Mouse (Mus musculus): ENCODE measurements around the gene Rgs16.

Gene Rgs16

DNA sequence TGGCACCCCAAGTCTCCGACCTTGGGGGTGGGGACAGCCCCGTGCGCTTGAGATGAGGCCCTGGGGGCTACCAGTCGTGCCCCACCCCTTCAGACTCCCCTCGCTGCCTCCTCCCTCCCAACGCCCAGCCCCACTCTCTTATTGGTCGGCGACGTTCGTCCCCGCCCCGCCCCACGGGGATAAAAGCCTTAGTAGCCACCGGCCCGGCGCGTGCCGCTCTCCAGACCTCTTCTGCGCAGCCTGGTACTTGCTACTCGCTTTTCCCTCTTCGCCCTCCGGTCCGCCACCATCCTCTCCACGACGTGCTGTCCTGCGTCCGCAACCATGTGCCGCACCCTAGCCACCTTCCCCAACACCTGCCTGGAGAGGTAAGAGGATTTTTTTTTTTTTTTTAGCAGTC lies at the start of gene Rgs16:
TSS of gene Rgs16 (plus strand) at position 205 of the 400 bp plus-strand sequence.
- peak; percentile 29 for DNase-seq (ENCODE audit: low read depth)

DNA sequence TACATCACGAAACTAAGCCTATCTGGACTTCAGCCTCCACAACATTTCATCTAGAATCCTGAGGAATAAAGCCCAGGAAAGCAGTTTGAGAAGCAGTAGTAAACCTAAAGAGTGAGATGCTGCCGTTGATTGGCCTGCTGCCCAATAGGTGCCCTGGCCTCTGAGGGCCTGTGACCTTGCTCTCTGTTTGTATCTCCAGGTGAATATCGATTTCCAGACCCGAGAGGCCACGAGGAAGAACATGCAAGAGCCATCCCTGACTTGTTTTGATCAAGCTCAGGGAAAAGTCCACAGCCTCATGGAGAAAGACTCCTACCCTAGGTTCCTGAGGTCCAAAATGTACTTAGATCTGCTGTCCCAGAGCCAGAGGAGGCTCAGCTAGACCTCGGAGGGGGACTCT lies 47.6 kb upstream of the Rgs16 start:
- DNase-seq (ENCODE audit: low read depth), result no peak

DNA sequence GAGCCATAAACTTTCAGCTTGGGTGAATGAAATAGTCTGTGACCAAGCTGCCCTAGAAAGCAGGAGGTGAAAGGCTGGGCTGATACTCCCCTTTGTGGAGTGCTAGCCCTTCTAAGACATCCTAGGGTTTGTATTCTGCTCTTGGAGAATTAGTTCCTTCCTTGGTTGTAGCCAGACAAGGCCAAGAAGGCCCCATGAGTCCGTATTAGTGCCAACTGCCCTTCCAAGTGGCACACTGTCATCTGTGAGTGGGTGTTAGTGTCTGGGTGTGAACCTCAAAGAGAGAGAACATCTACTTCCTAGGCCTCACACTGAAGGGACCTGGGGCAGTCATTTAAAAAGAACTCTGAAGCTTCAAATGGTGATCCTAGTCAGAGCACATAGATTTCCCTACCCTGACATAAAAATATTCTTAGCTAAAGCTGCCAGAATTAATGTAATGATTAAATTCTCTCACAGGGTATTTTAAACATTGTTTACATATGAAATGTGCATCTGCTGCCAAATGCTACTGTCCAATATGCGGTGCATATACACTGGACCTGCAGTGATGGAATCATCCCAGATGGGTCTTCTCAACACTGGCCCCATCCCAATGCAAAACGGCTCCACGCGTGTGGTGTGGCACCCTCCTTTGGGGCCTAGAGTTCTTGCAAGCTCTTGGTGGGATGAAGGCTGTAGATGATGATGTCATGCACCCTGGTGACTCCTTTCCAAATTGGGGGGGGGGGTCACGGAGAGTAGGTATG lies 45.6 kb upstream of the Rgs16 start:
- DNase-seq (ENCODE audit: low read depth), result no peak

DNA sequence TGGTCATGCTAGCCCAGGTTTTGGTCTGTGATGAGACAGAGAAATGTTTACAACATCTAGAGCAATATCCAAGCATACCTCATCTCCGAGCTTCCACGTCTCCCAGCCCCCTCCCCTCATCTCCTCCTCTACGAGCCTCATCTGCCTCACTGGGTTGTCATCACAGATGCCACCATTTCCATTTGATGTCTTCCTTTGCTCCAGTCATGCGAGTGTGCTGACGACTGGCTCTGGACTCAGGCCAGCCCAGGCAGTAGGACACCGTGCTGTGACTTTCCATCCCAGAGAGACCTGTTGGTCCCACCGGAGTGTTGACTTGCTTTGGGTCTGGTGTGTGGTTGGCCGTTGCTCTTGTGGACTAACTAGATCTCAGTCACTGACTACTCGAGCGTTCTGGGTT lies 44.8 kb upstream of the Rgs16 start:
- no peak for DNase-seq (ENCODE audit: low read depth)

DNA sequence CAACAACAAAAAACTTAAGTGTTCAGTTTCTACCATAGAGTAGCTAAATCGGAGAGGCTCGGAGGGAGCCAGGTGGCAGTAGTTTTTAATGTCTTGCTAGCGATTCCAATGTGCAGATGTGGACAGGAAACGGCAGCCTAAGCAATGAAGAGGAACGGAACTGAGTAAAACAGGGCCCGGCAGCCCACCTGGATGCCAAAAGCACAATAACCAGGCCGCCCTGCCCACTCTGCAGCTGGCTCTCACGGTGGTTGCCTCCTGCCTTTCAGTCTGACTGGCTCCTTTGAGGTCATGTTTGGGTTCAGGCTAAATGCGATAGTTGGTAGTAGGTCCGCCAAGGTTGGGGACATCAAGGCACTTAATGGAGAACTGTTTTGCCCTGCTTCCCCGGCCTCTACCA lies 44.1 kb upstream of the Rgs16 start:
- DNase-seq (ENCODE audit: low read depth), result no peak

DNA sequence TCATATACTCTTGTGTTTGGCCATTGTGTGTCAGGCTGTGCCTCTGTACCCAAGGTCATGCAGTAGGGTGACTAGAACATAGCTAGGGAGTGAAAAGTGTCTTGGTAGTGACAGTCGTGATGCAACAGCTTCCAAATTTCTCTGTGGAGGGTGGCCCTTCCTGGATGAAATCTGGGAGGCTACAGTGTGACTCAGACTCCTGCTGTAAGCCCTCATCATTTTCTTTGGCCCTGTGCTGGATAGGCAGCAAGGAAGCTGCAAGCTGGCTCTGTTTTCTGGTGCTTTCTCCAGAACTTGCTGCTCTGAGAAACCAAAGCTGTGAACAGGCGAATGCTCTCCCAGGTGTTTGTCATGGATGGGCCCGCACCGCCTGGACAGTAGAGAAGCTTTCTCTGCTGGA lies 43.6 kb upstream of the Rgs16 start:
- DNase-seq (ENCODE audit: low read depth), result no peak

DNA sequence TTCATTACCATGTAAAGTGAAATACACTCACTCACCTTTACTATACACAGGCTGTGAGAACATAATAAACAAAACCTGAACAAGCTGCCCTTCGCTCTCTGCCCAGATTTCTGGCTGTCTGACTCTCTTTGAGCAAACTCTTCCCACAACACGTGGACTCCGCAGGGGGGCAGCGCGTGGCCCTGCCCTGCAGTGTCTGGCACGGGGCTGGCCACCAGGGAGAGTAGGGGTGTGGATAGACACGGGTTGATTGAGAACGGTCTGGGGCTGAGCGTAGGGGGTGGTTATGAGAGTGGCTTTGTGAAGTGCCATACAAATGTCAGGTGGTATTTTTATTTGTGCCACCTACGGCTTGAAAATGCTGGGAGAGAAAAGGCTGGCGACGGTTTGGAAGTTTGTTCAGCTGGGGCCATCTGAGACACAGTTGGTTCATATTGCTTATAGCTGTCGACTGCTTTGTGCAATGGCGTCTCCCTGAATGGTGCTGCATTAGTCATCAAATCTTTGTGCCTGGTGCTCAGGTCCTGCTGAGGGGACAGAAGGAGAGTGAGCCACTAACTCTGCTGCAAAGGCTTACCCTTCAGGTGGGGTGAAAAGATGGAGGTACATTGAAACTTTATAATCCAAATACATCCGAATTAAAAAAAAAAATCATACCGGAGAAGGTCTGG lies 42.4 kb upstream of the Rgs16 start:
- DNase-seq (ENCODE audit: low read depth), result no peak

DNA sequence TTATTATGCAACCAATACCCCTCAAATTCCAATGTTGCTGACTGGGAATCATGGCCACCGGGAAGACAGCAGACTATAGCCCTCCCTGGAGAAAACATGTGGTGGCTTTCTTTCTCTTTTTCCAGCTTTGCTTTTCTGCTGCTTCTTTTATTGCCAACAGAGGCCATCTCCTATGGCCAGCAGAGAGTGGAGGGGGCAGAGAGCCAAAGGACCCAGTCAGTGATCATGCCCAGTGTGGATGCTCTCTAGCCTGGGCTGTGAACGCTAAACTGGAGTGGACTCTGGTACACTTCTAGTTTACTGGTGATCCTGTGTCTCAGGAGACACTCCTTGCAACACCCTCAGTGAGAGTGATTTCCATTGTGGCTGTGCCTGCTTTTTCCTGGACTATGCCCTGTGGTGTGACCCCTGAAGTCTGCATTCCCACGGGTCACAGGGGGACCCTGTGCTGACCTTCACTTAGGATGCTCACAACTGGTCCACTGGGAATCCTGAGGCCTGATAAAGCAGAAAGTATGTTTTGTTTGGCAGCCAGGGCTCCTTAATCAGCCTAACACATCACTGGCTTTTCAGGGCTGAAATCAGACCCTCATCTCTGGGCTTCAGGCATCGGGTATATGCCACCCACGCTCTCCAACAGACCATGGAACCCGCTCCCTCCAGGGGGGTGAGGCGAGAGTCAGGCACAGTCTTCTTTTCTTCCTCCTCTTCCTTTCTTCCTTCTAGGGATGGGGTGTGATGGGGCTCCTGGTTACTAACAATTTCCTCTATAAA lies 41.7 kb upstream of the Rgs16 start:
- no peak for DNase-seq (ENCODE audit: low read depth)

DNA sequence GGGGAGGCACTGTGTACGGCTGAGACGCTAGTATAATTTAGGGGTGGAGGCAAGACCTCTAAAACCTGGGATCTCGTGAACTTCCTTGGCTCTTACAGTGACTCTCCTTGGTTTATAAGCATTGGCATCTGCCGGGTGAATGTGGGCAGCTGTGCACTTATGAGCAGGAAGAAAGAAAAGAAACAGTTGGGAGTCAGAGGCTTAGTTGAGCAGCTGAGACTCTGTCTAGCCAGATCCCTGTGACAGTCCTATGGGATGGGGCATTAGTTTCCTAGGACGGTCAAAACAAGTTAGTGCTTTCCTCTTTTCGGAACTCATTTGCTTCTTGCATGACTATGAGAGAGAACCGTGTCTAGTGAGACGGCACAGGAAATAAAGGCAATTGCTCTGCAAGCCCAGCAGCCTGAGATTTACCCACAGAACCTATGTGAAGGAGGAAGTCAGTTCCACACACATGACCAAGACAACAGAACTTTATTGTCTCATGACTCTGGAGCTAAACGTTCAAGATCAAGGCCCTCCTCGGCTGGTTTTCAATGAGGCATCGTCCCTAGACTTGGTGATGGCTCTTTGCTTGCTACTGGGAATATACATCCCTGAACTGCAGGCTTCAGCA lies 39.6 kb upstream of the Rgs16 start:
- no peak for DNase-seq (ENCODE audit: low read depth)

DNA sequence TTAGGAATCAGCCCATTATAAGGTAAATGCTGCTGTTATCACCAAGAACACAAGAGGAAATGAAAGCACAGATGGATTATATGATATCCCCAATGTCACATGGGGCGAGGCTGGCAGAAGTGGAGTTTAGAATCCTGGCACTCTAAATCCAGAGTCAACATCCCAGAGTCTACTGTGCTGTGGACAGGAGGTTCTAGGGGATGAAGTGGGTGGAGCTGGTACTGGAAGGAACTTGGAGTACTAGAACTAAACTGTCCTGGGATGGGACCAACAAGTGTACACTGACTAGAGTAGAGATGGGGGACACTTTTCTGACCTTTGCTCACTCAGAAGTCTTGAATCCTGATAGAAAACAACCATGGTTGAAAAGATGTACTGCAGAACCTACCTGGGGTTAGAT lies 38.7 kb upstream of the Rgs16 start:
- no peak for DNase-seq (ENCODE audit: low read depth)

DNA sequence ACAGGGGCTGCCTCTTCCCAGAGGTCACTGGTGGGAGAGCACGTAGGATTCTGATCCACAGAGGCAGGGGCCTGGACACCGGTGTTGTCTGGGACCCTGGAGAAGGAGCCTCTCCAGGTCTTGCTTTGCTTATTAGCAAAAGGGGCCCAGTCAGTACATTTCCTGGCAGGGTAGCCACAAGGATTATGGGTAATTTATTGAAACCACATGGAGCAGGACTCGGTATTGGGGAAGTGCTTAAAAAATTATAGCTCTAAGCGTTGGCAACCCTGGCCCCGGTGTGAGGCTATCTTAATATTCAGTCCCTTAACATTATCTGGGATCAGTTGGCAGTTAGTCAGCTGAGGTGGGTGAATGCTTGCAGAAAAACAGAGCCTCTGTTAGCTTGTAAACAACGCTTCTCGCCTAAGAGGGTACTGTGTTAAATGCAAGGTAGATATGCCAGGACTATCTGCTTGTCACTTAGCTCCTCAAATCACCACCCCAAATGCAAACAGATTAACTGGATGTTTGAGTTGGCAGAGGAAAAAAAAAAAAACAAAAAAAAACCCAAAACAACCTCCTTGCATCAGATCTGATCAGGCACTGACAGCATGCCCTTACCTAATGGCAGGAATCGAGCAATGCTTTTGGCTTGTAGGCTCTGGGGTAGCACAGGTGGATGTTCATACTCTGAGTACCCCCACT lies 37.8 kb upstream of the Rgs16 start:
- no peak for DNase-seq (ENCODE audit: low read depth)

DNA sequence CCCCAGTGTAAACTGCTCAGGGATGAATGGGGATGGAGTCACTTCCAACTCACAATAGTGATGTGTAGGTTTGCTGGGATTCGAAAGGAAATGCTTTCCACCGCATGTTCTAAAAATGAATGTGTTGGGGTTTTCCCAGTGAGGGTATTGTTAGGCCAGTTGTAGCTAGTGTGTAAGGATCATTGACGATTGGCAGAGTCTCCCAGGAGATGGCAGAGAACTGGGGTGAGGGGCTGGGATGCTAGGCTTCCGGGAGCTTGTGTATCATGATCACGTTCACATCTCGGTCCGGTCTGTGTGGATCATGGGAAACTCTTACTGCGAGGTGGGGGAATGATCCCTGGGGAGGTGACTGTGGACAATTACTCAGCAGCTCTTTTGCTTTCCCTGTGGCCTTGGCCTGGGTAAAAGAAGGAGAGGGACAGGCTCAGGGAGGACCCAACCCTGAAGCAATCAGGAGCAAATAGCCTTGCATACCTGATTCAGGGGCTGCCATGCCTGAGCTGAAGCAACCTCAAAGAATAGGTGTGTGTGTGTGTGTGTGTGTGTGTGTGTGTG lies 37.2 kb upstream of the Rgs16 start:
- DNase-seq (ENCODE audit: low read depth), result no peak

DNA sequence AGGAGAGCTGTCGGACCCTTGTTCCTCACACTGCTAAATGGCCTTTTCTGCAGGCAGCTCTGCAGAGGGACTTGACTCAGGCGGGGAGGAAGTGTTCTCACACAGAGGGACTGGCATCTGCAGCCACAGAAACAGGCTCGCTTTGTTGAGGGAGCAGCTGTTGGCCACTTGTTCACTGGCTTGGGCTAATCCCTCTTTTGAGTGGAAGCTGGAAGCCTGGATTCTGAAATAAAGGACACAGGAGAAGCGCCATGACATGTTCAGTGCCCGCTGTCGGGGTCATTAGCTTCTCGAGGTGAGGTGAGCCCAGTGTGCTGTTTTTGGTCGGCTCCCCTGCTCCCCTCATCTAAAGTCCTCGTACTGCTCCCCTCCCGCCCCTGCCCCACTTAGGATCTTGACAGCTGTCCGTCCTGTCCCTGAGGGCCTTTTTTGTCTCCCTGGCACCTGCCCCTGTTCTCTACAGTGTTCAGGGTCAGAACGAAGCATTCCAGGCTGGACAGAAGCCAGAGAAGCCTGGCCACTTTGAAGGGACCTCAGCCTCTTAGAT lies 36.6 kb upstream of the Rgs16 start:
- no peak for DNase-seq (ENCODE audit: low read depth)

DNA sequence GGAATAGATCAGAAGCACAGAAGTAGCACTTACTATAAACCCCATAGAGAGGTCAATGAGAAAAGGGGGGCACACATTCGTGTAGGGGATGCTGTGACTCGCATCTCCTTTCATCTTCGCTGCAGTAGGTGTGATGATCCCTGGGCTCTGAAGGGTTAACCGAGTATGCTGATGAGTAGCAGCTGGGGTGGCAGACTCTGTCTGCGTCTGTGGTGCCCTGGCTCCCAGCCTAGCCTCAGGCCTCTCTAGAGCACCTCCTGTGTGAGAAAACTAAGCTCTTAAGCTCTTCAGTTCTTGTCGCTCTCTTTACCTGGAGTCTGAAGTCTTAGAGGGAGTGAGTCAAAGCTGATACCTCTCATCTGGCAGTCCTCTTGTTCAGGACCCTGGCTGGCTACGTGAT lies 36.0 kb upstream of the Rgs16 start:
- DNase-seq (ENCODE audit: low read depth), result no peak

DNA sequence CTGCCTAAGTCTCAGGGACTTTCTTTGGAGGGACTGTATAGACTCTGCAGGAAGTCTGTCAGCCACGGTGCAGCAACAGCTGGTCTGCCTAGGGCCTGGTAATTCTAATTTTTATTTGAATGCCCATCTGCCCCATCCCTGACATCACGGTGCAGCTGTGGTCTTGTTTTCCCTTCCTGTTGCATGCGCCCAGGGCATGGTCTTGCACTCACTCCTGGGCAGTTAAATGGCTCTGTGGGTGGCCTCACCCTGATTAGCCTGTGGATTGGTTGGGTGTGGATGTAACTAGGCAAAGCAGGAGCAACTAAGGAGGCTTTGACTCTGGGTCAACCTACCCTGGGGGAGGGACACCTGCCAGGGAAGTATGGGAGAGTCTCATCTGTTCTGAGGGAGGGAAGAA lies 35.2 kb upstream of the Rgs16 start:
- DNase-seq (ENCODE audit: low read depth), result no peak

DNA sequence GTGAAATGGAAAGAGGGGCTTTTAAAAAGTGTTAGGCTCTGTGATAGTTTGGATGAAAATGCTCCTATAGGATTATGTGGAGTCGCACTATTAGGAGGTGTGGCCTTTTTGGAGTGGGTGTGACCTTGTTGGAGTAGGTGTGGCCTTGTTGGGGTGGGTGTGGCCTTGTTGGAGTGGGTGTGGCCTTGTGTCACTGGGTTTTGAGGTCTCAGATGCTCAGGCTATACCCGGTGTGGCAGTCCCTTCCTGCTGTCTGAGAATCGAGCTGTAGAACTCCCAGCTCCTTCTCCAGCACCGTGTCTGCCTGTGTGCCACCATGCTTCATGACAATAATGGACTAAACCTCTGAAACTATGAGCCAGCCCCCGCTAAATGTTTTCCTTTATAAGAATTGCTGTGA lies 31.5 kb upstream of the Rgs16 start:
- DNase-seq (ENCODE audit: low read depth), result no peak

DNA sequence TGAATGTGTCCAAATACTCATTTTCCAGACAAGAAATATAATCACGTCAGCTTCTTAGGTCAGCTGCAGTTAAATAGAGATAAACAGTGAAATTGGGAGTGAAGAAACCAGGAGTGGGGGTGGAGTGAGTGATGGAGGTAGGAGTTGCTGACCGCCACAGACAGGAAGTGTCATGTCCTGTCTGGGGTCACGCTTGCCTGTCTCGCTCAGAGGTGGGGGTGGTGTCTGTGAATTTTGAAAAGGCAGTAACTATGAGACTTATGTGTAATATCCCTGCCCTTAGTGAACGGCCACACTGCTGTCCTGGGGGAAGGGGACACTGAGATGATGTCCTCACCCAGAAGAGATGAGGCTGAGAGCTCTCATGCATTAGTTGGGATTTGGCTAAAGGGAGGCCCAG lies 30.7 kb upstream of the Rgs16 start:
- DNase-seq (ENCODE audit: low read depth), result no peak

DNA sequence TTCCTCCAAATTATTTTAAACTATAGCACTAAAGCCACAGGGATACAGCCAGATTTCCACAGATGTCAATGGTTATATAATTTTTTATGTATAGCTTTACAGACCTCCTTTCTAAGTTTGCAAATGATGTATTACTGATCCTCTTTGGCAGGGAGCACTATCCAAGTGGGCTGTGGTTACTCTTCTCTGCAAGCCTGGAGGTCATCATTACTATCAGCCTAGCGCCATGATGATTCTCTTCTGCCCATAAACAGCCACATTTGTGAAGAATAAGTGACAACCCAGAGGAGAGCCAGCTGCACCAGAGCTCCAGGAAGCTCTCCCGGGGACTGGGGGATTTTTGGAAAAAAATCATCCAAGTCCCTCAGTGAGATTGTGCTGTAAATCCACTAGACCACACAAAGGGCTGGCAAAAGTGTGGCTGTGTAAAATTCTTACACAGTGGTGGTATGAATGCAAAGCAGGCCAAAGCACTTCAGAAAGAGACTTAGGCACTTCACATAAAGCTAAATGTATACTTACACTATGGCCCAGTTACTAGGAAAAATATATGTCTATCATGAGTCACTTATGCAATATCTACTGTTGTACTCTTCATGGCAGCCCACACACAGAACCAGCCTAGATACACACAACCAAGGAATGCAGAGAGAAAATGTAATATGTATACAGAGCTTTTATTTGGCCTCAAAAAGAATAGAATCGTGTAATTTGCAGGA lies 28.4 kb upstream of the Rgs16 start:
- DNase-seq (ENCODE audit: low read depth), result no peak

DNA sequence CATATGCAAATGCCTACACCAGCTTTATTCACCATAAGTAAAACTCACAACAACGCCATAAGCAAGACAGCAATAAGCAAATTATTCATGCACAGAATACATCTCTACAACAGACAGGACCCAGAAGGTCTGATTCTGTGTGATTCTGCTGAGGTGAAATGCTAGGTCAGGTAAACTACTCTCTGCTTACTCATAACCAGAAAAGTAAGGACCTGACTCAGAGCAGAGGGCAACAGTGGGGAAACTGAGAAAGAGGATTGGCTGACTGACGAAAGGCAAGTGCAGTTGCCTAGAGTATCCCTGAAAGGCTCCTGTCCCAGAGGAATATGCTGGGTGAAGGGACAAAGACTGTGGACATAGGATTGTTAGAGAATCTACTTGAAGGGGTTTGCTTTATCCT lies 27.5 kb upstream of the Rgs16 start:
- no peak for DNase-seq (ENCODE audit: low read depth)

DNA sequence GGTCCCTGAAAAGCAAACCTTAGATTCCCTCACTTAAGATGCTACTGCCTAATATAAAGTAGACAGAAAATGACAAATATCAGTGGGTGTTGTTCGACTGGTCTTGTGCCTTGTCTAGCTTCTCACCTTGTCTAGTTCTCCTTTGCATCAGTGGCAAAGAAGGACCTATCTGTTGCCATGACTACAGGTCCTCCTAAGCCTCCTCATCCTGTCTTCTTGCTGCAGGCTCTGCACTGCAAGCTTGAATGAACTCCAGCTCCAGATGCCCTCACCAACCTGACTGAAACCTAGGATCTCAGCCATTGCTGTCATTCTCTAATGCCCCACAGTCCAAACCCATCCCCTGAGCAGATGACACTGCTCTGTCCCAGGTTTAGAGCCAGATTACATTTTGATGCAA lies 22.2 kb upstream of the Rgs16 start:
- DNase-seq (ENCODE audit: low read depth), result no peak

DNA sequence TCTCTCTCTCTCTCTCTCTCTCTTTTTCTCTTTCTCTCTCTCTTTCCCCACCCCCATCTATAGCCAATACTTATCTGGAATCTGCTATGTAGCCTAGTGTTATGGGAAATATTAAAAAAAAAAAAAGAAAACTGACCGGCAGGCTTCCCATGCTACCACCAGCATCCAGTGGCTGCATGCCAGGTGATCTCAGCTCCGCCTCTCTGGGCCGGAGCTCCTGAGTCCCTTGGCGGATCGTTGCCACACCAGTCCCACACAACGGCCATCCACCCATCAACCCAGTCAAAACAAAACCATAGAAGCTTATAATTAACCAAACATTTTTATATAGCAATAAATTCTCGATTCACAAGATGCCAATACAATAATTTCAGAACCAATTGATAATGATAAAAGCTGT lies 19.2 kb upstream of the Rgs16 start:
- no peak for DNase-seq (ENCODE audit: low read depth)
